Mouse (Mus musculus) left cerebral cortex, postnatal 36 days (tissue): ENCODE measurements around the gene Lemd1. TPM values are rescaled to one million over a fixed set of nuclear protein-coding genes. Genes with fewer than 3 reads are reported as not detected.

Source experiments
- DNase-seq, 2 experiments: peaks; one replicate each; pipeline ENCODE4 v3.0.0; 2021 to 2022; ENCODE audit warnings: low spot score in 2 of 2, mixed read lengths in 1 of 2
- intact Hi-C: fragments of 180-260 bp; cut with DNase I; formaldehyde crosslinking; loops from one replicate; pipeline ENCODE4 v1.15.1; 2025
- total RNA-seq, 2 experiments: library from RNA; stranded (reverse); gene quantifications; 2 replicates each; pipeline ENCODE4 v1.2.3; 2021

Lemd1 gene
- total RNA-seq = 1 to 10 TPM; 6.3 to 6.4 TPM

DNA sequence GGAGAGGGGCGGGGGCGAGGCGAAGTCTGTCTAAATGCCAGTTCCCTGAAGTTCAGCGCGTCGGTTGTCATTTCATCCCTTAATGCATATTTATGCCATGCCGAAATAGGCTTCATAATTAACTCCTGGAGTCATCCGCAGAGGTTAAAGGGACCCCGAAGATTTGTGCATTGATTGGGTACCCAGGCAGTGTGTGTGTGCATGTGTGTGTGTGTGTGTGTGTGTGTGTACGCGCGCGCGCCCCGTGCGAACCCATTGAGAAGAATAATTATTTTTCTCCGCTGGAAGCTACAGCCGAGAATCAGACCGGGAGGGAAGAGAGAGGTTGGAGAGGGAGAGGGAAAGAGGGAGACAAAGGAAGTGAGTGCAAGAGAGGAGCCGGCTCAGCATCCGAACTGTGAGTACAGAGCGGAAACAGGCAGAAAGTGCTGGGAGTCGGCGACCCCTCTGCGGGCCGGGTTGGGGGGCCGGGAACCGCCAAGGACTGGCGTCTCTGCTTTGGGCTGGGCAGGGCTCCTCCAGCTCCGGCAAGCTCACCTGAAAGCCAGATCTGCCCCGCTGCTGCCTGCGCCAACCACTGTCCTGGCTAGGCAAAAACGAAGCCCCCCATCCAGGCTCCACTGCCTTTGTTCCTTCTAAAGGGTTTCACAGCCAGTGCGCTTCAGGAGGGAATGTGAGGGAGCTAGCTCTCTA lies at the start of gene Lemd1, which contains the start of gene AC124108.1:
Lemd1 (plus strand) TSS at position 339 of the 693 bp plus-strand sequence.
AC124108.1 (plus strand) TSS at position 365 of the 693 bp plus-strand sequence.
- intact Hi-C loops = no loop called here
- DNase-seq = no peak

DNA sequence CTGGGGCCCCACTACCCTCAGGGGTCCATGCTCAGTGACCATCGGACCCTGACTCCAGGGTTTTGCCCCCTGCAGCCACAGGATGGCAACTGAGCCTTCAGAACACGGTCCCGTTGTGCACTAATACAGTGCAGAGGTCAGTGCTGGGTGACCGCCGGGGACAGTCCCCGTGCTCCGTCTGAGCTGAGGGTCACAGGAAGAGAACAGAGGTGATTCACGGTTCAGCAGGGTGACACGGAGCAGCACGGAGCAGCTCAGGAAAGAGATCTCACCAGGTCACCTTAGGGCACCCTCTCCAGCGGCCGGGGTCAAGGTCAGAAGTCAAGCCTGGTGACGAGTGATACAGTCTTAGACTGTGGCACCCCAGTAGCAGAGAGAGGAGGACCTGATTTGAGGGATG lies 49.5 kb upstream of the Lemd1 start:
- intact Hi-C loops = no loop called here
- no peak for DNase-seq

DNA sequence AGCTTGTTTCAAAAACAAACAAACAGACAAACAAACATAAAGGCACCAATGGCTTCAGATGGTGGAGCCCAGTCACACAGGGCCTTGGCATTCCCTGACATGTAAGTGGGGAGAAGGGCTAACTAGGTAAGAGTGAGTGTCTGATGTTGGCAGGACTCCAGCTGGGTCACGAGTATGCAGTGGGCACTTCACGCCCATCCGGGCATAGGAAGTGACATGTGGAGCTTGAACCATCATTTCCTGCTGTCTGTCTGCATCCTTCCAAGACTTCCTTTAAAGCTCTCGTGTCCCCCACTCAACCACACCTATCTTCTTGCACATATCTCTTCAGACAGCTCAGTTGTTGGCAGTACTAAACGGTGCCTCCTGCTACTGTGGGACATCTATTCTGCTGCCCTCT lies 48.2 kb upstream of the Lemd1 start:
- DNase-seq = no peak
- intact Hi-C loops = no loop called here

DNA sequence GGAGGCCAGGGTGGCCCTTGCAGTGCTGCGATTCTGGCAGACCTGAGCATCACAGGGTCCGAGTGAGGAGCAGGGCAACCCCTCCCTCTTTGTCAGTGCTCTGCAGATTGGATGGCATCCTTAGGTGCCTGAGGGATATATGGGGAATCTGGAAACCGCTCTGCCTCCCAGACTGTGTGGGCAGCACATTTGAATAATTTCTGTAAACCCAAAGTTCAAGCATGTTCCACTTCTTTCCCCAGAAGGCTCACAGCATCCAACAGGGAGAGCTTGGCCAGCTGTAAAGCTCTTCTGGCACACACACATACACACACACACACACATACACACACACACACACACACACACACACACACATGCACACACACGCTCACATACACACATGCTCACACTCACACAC lies 47.5 kb upstream of the Lemd1 start:
- intact Hi-C loops = no loop called here
- DNase-seq = peak in 1 of 2 experiments; percentile 31

DNA sequence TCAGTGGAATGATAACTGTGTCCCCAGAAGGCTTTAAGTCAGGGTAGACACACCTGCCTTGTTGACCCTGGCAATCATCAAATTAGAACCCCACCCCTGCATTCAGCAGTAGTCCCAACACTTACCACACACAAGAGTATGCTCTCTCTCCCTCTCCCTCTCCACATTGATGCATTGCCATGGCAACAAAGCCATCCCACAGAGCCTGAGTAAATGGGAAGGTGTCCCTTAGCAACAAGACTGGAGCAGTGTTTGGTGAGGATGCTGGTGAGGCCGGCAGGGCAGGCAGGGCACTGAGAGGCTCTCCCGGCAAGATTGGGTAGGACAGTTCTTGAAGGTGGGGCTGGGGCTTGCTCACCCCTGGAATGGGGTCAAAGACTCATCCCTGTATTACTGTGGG lies 47.0 kb upstream of the Lemd1 start:
- intact Hi-C loops = no loop called here
- peak; percentile 62 to 64 for DNase-seq

DNA sequence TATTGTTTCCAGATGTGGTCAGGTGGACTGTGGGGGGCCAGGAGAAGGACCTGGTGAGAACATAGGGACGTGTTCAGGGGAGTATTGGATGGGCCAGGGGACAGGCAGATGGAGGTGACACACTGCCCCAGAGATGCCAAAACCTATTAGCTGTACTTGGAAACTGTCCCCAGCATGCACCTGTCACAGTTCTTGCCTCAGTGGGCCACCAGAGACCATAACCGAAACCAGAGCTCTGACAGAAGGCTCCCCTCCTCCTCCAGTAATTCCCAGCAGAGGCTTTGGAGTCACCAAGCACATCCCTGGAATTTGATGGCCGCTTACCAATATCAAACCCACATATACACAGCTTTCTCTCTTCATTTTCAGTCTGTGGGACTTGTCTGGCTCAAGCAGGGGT lies 46.4 kb upstream of the Lemd1 start:
- intact Hi-C loops = no loop called here
- DNase-seq = no peak

DNA sequence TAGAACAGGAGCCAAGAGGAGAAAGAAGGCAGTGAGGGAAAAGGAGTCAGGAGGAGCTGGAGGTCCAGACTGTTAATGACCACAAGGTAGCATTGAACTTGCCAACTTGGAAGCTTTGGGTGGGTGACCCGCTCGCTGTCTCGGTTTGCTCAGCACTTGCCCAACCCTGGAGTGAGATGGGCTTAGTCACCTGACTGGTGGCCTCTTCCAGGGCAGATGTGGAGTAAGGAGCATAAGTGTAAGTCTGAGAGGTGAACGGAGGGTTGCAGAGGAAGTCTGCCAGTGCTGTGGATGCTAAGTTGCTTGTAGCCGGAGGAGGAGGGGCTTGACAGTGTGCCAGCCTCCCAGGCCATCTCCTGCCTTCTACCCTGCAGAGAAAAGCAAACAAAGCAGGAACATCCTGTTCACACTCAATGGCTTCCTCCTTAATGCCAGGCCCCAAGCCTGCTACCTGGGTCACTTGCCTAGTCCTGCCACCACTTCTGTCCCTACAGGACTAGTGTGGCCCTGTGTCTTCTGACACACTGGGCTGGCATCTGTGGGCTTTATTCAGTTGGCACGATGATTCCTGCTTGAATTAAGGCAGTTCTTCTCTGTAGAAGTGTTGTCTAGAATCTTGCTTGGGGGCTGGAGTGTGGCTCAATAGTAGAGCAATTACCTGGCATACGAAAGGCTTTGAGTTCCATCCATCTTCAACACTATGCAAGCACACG lies 45.1 kb upstream of the Lemd1 start:
- DNase-seq = no peak

DNA sequence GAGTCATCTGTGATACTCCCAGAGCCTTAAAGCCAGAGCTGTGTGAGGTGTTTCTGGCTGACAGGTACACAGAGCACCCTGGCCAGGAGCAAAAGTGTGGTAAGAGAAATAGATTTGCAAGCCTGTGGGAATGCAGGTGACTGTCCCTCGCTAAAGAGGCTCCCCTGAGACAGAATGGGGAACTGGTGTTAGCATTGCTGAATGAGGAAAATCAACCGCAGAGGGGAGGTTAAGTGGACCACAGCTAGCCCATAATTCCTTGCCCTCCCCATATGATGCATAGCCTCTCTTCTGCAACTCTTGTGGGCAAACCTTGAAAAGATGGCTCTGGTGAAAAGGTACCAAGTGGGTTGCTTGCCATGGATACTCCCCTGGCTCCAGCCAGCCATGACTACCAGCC lies 41.8 kb upstream of the Lemd1 start:
- intact Hi-C loops = no loop called here
- no peak for DNase-seq

More for the DNA sequence above, 45.1 kb upstream of the Lemd1 start:
- intact Hi-C loops = no loop called here

DNA sequence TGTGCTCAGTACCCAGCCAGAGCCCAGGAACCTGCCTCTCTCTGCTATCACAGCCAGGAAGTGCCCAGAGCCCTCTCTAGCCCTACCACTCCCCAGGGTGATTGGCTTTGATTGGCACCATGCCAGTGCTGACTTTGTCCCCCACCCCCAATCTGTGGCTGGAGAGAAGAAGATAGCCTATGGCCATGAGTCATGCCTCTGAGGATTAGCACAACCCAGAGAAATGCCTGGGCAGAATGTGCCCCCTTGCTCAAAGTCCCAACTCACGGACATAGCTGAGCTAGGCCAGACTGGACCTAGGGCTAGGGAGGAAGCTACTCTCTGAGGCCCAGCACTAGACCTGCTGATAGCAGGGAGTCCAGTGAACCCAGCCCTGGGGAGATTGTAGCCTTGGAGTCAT lies 41.1 kb upstream of the Lemd1 start:
- intact Hi-C loops = no loop called here
- DNase-seq = no peak

DNA sequence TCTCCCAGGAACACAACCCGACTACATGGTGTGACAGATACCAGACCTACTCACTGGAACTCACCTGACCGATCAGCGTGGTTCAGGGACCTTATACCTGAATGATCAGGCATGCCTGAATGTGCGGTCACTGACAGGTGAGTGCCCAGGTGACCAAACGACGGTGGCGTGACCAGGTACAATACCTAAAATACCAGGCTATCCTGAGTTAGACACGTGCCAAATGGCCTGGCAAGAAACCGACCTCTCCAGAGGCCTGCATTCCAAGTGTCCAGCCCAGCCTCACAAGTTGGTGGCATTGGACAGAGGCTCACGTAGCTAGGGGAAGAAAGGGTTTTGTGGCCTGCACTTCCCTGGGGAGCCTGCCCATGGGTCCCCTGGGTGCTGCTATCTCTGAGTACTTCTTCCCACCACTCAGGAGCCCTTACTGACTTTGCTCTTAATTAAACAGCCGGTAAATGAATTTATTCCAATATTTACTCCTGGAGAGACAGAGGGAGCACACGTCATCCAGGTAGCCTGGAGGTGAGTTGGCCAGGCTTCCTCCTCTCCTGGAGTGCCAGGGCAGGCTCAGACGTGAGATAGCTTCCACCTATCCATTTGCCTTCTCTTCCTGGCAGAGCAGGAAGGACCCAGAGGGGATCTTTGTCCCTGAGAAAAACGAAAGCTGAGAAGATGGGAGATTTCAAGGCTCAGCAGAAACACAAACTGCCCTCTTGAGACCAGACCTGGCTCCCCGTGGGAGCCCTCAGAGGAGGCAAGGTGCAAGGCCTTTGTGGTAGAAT lies 40.2 kb upstream of the Lemd1 start:
- no peak for DNase-seq
- intact Hi-C loops = no loop called here

DNA sequence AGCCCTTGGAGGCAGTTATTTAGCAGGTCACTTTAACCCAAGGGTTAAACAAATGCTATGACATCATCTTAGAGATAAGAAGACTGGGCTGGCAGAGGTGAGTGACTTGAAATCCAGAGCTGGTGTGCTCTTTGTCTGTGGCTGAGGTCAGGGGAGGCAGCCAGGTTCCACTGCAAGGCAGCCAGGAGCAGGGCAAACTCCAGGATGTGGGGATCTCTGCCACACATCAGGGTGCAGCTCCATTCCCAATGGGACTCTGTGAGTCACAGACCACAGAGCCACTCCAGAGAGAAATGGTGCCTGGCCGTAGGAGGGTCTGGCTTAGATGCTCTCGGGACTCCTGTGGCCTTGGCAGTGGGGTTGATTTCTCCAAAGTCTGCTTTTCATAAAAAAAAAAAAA lies 39.3 kb upstream of the Lemd1 start:
- intact Hi-C loops = no loop called here

DNA sequence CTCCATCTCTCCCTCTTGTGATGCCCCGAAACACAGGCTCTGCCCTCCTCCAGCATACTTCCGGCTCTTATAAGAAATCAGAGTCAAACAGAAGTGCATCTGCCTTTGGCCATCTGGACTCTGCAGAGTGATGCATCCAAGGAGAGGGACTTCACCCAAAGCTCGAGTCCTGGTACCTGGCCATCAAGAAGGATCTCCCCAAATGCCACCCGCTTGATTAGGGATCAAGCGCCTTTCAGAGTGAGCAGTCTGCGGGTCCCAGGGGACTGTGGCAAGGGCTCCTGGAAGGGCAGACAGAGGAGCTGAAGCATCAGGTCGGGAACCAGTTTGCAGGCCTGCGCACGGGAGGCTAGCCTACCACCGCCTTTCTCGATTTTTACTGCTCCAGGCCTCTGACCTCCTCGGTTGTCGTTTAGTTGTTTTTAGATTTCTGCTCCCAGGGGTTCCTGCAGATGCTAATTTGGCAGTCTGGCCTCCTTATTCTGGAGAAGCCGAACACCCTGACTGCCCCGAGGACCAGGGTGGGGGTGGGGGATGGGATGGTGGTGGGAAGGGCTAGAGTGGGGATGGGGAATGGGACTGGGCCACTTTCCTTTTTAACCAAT lies 38.0 kb upstream of the Lemd1 start:
- DNase-seq = no peak
- intact Hi-C loops = no loop called here

More for the DNA sequence above, 39.3 kb upstream of the Lemd1 start:
- no peak for DNase-seq

DNA sequence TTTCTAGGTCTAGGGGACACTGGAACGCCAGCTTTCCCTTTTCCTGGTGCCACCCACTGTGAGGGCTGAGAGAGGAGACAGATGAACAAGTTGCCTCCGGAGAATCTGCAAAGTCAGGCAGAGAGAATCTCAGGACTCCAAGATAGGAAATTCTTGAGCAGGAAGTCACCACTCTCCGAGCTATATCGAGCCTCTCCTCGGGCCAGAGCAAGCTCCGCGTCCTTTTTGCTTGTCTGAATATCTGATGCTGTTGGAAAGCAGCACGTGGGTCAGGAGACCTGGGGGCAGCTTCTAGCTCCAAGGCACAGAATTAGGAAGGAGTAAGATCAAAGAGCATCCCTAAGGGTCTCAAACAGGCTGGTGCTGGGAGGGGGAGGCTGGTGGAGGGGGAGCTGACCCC lies 37.5 kb upstream of the Lemd1 start:
- DNase-seq = no peak
- intact Hi-C loops = no loop called here

DNA sequence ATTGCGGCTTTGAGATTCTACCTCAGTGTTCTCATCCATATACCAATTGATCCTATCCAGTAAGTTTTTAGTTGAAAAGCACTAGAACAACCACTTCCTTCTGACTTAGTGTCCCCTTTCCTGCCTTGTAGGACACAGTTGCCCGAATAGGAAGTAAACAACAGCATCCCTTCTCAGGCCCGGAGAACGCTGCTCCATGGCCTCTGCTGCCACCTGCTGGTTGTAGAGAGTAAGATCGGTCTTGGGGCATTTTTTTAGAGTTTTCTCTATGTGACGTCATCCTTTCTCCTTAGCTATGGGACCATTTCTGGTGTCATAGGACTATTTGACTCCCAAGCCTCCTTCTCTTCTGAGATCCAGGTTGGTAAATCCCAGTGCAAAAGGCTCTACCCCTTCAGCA lies 35.5 kb upstream of the Lemd1 start:
- peak; percentile 73 to 79 for DNase-seq
- intact Hi-C loops = loop anchor here (1.0 to 5.0 kb wide), 3 partner anchors 34 to 202 kb away; no protein-coding TSS in a partner anchor

DNA sequence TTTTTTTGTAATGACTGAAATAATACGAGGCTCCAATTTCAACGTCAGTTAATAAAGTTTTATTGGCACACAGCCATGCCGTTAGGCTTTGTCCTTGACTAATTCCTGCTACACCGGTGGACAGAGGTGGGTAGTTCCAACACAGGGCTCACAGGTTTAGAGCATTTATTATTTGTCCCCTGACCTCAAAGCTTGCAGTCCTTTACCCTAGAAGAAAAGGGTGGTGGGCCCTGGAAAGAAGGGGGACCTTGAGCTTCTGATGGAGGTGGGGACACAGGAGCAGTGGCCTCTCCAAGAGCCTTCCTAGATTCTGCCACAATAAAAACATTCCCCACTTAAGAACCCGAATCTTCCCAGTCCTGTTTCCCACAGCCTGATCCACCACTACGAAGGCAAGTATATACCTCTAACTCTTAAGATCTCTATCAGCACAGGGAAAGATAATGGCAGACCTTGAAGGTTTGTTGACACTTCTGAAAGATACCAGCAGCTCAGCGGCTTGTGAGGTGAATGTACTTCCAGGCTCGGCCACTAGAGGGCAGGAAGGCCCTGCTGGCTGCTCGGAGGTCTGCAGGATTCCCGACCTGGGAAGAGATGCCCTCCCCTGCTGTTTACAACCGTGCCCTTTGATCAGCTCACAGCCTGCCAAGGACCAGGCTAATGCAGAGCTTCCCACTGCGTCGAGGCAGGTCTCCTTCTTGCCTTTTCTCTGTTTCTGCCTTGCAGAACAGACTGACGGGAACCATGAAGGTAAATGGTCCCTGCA lies 34.0 kb upstream of the Lemd1 start:
- intact Hi-C loops = loop anchor here (1.0 to 5.0 kb wide), 3 partner anchors 80 to 200 kb away; no protein-coding TSS in a partner anchor

DNA sequence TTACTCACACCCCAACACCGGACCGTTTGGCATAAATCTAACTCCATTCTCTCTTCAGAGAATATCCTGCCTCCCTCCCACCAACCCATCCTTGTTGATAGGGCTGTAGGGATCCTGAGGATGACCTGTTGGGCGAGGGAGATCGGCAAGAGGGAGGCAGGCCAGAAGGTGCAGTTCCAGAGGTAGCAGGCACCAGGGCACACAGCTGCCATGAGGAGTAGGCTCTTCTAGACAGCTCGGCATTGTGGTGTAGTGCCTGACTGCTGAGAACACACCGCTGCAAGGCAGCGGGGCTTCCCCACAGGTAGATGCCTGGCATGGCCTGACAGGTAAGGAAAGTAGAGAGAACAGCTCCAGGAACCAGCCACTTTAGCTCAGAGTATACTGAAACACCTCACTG lies 33.4 kb upstream of the Lemd1 start:
- DNase-seq = no peak
- intact Hi-C loops = loop anchor here (1.0 to 5.0 kb wide), 3 partner anchors 79 to 199 kb away; no protein-coding TSS in a partner anchor

More for the DNA sequence above, 34.0 kb upstream of the Lemd1 start:
- peak; percentile 85 to 86 for DNase-seq

DNA sequence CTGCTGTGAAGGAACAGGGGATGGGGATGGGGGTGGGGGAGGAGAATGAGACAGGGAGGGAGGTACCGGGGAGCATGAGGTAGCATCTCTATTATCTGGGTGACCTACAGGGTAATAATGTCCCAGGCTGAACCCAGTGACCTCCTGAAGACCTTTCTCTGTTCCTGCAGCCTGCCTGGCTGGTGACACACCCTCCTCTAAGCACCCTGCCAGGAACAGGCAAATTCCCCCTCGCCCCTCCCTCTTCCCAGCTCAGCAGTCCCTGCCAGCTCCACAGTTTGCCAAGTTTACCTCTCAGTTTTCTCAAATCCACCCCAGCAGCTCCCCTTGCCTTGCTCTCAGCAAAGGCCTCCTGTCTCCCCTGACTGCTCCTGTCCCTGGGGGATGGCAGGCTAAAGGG lies 32.5 kb upstream of the Lemd1 start:
- intact Hi-C loops = loop anchor here (5.0 kb wide), 1 partner anchor 199 kb away; no protein-coding TSS in a partner anchor
- no peak for DNase-seq

DNA sequence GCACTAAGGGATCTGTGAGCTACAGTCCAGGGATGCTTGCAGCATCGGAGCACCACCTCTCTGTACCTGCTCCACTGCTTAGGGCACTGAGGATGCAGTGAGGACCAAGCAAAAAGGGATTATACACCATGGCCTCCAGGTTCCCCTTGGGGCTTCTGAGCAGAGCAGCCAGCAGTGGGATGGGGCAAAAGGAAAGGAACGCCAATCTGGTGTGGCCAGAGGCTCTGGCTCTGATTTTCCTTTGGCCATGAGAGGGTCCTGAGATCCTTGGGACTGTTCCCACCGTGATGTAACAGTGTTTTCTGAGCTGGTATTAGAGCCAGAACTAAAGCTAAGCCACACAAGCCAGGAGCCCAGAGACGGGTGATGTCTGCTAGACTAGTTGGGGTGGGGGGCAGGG lies 31.6 kb upstream of the Lemd1 start:
- intact Hi-C loops = loop anchor here (5.0 kb wide), 1 partner anchor 198 kb away; no protein-coding TSS in a partner anchor
- no peak for DNase-seq
